Mouse (Mus musculus) adipocyte (in vitro differentiated cells): ENCODE measurements around the gene Insyn1.

Experiments
- DNase-seq: peaks from one replicate; pipeline ENCODE4 v3.0.0-alpha.2; 2016; ENCODE audit warnings: low spot score

Gene Insyn1

DNA sequence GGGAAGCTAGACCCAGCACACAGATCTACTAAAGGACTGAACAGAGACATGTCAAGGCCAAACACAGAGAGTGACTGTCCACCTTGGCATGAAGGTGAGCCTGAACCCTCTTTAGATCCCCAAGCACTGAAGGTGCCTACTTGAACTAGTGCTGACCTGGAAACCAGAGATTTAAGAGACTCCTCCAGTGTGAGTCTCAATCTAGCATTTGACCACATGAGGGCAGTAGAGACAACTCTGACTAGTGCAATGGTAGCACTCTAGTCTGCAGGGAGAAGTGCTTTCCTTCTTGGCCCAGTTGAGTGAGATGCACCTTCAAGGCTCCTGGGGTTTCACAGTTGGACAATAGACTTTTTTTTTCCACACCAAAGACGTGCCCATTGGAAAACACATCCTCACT, 46.4 kb downstream of the Insyn1 start:
- peak; percentile 80 for DNase-seq

DNA sequence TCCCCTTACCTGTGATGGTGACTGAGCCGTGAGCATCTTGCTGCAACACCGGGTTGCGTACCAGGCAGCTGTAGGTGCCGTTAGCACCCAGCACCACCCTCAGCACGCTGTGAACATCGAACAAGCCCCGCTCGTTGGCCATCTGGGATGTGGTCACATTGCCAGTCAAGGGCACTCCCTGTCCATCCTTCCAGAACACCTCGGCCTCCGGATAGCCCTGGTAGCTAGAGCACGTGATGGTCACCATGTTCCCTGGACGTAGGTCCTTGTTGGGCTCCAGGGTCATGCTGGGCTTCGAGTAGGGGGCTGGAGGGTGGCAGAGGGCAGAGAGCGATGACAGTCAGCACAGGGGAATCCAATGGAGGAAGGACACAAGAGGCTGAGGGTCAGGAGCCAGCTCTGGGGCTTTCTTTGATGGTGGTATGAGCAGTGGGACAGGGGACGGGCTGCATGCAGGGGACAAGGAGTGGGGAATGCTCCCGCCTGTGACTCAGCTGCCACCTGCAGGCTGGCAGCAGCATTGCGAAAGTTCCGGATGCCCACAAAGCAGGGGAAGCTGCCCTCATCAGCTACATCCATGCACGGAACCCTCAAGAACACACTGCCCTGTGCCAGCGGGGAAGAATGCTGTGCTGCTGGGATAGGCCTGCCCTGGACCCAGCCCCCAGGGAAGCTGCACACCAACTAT, 47.2 kb downstream of the Insyn1 start:
- no peak for DNase-seq

DNA sequence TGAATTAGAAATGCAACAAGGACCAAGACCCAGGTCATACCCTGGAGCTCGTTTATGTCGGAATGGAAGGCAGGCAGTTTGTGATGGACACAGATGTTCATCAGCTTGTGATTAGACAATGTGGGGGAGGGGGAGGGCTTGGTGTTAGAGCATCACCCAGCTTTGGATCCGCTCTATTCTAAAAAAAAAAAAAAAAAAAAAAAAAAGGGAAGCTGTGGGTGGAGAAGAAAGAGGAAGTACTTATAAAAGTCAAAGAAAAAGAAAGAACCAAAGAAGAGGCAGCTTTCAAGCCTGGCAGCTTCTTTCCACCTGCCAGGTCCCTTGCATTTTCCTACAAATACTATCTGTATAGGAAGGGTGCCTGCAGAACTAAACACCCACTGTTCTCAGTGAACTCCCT, 49.4 kb downstream of the Insyn1 start:
- no peak for DNase-seq

DNA sequence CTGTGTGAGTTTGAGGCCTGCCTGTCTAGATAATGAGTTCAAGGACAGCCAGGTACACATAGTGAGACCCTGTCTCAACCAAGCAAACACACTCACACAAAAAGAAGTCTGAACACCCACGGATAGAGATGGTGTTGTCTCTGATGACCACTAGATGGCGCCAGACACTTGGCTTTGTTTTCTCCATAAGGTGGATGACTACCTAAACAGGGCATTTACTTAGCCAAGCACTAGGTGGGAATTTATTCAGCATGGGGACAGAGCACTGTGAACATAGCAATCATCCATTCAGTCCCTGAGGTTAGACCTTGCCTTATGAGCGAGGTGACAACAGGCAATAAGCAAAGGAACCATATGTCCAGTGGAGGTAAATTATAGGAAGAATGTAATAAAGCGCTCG, 51.5 kb downstream of the Insyn1 start:
- DNase-seq: peak; percentile 76

DNA sequence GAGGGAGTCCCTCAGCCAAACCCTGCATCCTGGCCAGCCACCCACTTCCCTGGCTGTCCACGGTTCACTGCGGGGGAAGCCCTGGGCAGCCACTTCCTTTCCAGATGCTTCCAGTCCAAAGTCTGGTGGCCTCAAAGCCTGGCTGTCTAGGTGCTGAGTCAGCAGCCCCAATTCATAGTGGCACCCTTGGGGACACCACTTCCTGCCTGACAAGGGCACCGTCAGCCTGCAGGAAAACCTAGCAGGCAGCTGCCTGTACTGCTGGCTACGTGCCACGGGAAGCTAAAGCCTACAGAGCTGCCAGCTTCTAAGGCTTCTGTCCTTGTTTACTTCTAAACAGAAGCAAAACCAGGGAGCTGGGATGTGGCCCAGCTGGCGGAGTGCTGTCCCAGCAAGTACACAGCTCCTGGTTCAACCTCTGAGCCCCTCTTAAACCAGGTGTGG, 53.5 kb downstream of the Insyn1 start:
- peak; percentile 84 for DNase-seq

DNA sequence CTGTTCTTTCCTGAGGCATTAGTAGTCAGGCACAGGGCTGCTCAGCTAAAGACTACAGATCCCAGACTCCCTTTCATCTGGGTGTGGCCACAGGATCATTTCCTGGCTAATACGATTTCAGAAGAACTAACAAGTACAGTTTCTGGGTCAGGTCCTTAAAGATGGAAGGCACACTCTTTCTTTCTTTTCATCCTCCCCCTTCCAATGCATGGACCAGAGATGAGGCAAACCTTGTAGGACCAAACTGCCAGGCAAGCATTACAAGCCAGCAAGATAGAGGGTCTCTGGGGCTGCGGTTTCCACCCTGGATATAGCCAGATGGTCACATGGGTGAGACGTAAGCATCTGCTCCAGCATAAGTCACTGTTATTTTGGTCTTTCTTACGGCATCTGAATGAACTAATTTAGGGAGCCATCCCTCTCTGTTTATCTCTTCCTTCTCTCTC, 56.5 kb downstream of the Insyn1 start:
- no peak for DNase-seq

DNA sequence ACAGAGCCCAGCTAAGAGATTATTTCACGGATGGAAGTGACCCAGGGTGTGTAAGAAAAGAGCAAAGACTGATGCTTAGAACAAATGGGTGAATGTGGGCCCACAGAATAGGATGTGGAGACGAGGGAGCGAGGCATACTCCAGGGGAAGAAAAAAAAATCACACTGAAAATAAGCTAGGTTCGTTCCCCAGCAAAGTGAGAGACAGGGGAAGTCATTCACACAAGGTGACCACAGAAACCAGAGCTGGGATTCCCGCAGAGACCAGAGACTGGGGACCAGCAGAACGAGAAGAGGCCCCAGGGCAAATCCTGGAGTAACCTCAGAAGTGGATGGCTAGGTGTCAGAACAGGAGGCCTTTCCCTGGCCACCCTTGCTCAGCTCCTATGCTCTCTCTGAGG, 57.0 kb downstream of the Insyn1 start:
- DNase-seq: no peak

DNA sequence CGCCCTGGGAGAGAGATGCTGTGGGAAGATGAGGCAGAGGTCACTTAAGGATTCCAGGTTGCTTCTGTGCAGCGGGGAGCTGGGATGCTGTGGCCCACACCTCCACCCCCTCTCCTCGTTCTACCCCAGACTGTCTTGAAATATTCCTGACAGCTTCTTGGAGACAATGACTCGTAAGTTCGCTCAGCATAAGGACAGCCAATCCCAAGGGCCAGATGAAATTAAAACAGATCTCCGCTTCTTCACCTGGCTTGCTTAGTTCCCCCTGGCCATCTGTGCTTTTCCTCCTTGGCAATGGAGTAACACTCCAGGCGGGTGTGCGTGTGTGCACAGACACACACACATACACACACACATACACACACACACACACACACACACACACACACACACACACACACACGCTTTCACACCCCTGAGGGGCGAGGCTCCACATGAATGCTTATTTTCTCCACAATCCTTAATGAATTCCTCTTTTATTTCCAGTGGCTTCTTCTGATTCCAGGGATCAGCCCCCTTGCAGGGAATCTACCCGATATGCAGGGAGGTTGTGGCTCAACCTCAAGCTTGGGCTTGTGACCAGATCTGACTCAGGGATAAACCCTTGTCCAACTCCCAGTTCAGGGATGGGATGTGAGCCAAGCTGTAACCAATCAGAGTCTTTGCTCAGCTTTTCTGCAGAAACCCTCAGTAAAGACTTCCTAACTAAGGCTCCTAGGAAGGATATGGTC, 58.4 kb downstream of the Insyn1 start:
- DNase-seq: peak; percentile 79

DNA sequence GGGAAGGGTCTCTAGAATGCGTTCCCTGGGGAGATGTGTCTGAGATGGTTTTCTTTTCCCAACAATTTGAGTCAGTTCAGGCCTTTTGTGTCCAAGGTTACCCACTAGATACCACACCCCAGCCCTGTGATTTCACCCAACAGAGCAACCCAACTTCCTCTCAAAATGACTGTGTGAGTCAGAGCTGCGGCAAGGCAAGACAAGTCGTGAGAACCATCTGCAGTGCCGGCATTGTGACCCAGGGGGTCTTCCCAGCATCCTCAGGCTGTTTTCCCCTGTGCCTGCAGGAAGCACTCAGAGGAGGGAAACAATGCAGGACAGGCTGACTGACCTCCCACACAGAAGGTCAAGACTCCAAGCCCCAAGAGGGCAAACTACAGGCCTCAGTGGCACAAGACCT, 60.5 kb downstream of the Insyn1 start:
- no peak for DNase-seq
